Mouse (Mus musculus) left cerebral cortex, adult 9 months (tissue): Measurements from ENCODE around the gene Mbip.

ENCODE experiments used
- DNase-seq, 2 experiments: peaks; one replicate each; pipeline ENCODE4 v3.0.0; 2022; ENCODE audit warnings: low spot score in 2 of 2

Mbip gene

DNA sequence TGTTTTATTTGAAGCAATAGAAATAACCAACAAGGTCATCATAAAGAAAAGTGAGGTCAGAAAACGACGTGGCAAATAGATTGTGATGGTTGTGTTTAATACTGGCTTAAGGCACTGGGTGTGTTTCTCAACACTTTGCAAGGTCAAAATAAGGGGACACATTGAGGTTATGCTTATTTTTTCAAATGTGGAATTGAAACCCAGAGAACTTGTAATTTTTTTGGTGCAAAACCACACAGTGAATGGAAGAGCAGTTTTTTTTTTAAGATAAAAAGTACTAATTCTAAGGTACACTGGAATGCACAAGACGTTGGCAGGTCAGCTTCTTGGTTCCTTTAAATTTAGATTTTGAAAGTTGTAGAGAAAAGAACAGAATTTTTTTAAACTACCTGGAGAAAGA lies 50.5 kb downstream of the Mbip start:
- no peak for DNase-seq

DNA sequence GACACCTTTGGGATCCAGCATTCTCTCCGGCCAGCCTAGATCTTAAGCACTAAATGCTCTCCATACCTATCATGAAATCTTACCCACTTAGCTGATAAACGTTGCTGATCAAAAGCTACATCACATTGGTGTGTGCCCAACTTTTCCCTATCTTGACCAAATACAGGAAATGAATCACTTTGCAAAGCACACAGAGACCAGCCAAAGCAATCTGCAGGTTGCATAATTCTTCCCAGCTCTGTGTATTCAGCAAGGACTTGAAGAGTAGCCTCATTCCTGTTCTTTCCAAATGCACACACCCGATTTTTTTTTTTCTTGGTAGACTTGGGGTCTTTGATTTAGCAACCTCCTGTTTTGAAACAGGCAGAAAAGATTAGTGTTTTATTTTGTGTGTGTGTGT lies 57.1 kb downstream of the Mbip start:
- no peak for DNase-seq

DNA sequence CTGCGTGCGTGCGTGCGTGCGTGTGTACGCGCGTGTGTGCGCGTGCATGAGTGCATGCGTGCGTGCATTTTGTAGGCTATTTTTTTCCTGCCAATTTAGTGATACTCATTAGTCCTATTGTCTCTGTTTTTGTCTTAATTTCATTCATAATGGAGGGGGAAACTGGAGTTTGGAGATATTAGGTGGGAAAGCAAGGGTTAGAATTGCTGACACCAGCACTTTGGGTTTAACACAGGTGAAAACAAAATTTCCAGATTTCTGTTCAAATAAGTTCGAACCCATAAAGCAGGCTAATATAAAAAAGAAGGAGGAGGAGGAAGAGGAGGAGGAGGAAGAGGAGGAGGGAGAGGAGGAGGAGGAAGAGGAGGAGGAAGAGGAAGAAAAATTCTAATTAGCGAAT lies 58.9 kb downstream of the Mbip start:
- DNase-seq, result no peak

DNA sequence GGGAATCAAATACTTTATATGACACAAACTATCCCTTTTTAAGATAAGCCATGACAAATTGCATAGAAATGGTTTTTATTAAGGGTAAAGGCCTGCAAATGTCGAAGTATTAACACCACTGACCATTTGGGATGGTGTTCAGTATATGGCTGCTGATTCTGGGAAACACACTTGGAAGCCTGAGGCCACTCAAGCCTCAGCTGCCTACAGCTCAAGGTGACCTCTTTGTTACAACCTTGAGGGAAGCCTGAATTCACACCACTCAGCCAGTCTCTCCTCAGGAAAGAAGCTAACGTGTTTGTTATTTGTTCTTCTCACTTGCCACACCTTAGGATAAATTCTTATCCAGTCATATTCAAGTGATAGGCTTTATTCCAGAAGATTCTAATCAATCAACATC lies 61.5 kb downstream of the Mbip start:
- no peak for DNase-seq

DNA sequence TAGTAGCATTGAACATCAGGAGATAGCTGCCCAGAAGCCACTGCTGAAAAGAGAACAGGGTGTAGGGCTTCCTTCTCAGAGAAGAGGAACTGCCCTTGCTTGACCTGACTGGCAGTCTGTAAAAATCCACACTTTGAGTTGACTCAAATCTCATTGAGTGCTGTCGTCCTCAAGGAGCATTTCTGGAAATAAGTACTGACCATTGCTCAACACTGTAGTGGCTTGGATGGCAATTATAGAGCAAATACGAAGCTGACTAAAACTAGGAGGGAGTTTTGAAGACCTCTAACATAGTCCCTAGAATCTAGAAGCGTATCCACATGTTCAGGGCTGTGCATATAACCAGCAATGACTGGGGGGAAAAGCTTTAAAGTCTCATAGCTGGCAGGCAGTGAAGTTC lies 64.0 kb downstream of the Mbip start:
- no peak for DNase-seq
